Mouse (Mus musculus) CH12.LX (cell line): ENCODE results near the gene Stard13.

Source experiments
- BHLHE40 ChIP-seq: IDR thresholded peaks from 2 replicates; pipeline ENCODE4 v1.6.1; 2011; ENCODE audit warnings: mild to moderate bottlenecking, low read depth, low read length, improper control_type of control experiment
- CHD1 ChIP-seq: IDR thresholded peaks from 2 replicates; pipeline ENCODE4 v1.6.1; 2012; ENCODE audit warnings: low read depth, low read length, improper control_type of control experiment, inconsistent platforms
- CHD2 ChIP-seq: IDR thresholded peaks from 2 replicates; pipeline ENCODE4 v1.6.1; 2011; ENCODE audit warnings: low read length, improper control_type of control experiment
- CTCF ChIP-seq, 2 experiments: IDR thresholded peaks in 1 of 2; conservative IDR thresholded peaks in 1 of 2; 2 replicates each; pipeline ENCODE4 v1.5.1; 2011 to 2012; ENCODE audit warnings: low read depth in 2 of 2, low read length in 2 of 2, improper control_type of control experiment in 1 of 2, inconsistent platforms in 1 of 2, mild to moderate bottlenecking in 1 of 2, moderate library complexity in 1 of 2
- MAFK ChIP-seq: IDR thresholded peaks from 2 replicates; pipeline ENCODE4 v1.6.1; 2011; ENCODE audit warnings: low read length, improper control_type of control experiment; ENCODE audit not compliant: insufficient replicate concordance
- MAX ChIP-seq: IDR thresholded peaks from 2 replicates; pipeline ENCODE4 v1.6.1; 2011; ENCODE audit warnings: low read length, improper control_type of control experiment
- POLR2A ChIP-seq: IDR thresholded peaks from 2 replicates; pipeline ENCODE4 v1.6.1; 2011; ENCODE audit warnings: low read depth, mild to moderate bottlenecking, improper control_type of control experiment, low read length
- RAD21 ChIP-seq: IDR thresholded peaks from 2 replicates; pipeline ENCODE4 v1.6.1; 2011; ENCODE audit warnings: low read depth, mild to moderate bottlenecking, low read length, improper control_type of control experiment, moderate library complexity
- SMC3 ChIP-seq: IDR thresholded peaks from 2 replicates; pipeline ENCODE4 v1.6.1; 2011; ENCODE audit warnings: low read depth, low read length, improper control_type of control experiment
- TCF12 ChIP-seq: IDR thresholded peaks from 2 replicates; pipeline ENCODE4 v1.6.1; 2014; ENCODE audit warnings: low read depth, mild to moderate bottlenecking, inconsistent platforms, low read length, improper control_type of control experiment
- USF1 ChIP-seq: IDR thresholded peaks from 2 replicates; pipeline ENCODE4 v1.6.1; 2014; ENCODE audit warnings: low read depth, mild to moderate bottlenecking, inconsistent platforms, low read length, improper control_type of control experiment

- TF ChIP-seq BHLHE40 (no peak), CHD1 (no peak), CHD2 (no peak), USF1 (no peak), MAFK (no peak), POLR2A (no peak), MAX (no peak), CTCF (conservative IDR thresholded peaks at IDR 0.05 in 1 of 2, IDR thresholded peaks at IDR 0.05 in 1 of 2; ENCODE audit: low read depth in 2 of 2, low read length in 2 of 2) (no peak), TCF12 (no peak), SMC3 (no peak), RAD21 (no peak)
Measured at GRCm38 (mm10) chr5:151059352-151059751, 174.3 kb downstream of the Stard13 start.
